Mouse (Mus musculus) MEL (cell line): ENCODE measurements around the gene Mchr1. TPM values are rescaled to one million over a fixed set of nuclear protein-coding genes. Genes with fewer than 3 reads are reported as not detected.

Experiments used
- DNase-seq: peaks from one replicate; pipeline ENCODE4 v3.0.0; 2011; ENCODE audit warnings: low read depth, low spot score
- H3K27ac ChIP-seq: 2 replicates; pipeline ENCODE4 v1.5.1; 2012; ENCODE audit warnings: low read depth, mild to moderate bottlenecking, control low read depth, low read length, moderate library complexity; ENCODE audit not compliant: control insufficient read depth
- H3K27me3 ChIP-seq, 2 experiments: fragments of 150-350 bp in 1 of 2; sonication (generic) in 1 of 2; 2 replicates each; pipeline ENCODE4 v1.6.1; 2012; ENCODE audit warnings: low read length in 2 of 2, mild to moderate bottlenecking in 2 of 2, improper control_type of control experiment in 1 of 2, moderate library complexity in 1 of 2; ENCODE audit not compliant: insufficient read depth in 2 of 2, control insufficient read depth in 1 of 2
- H3K36me3 ChIP-seq, 2 experiments: 2 replicates each; pipeline ENCODE4 v1.6.1; 2012 to 2014; ENCODE audit warnings: low read length in 2 of 2, improper control_type of control experiment in 1 of 2, inconsistent platforms in 1 of 2, mild to moderate bottlenecking in 1 of 2; ENCODE audit not compliant: insufficient read depth in 2 of 2, control insufficient read depth in 1 of 2
- H3K4me1 ChIP-seq, 2 experiments: fragments of 150-350 bp in 1 of 2; sonication (generic) in 1 of 2; 2 replicates each; pipeline ENCODE4 v1.6.1; 2012; ENCODE audit warnings: low read length in 2 of 2, improper control_type of control experiment in 1 of 2, mild to moderate bottlenecking in 1 of 2; ENCODE audit not compliant: insufficient read depth in 2 of 2, control insufficient read depth in 1 of 2
- H3K4me3 ChIP-seq, 2 experiments: fragments of 150-350 bp in 1 of 2; sonication (generic) in 1 of 2; 2 replicates each; pipeline ENCODE4 v1.5.1; 2012; ENCODE audit warnings: low read depth in 2 of 2, low read length in 2 of 2, mild to moderate bottlenecking in 2 of 2, moderate library complexity in 2 of 2, control low read depth in 1 of 2, improper control_type of control experiment in 1 of 2; ENCODE audit not compliant: control insufficient read depth in 1 of 2, insufficient read depth in 1 of 2
- H3K79me2 ChIP-seq: 2 replicates; pipeline ENCODE4 v1.6.1; 2012; ENCODE audit warnings: mild to moderate bottlenecking, low read length, moderate library complexity; ENCODE audit not compliant: control insufficient read depth, poor library complexity, insufficient read depth
- H3K9ac ChIP-seq: 2 replicates; pipeline ENCODE4 v1.6.1; 2012; ENCODE audit warnings: low read depth, mild to moderate bottlenecking, control low read depth, low read length, moderate library complexity; ENCODE audit not compliant: control insufficient read depth, poor library complexity, severe bottlenecking
- H3K9me3 ChIP-seq: fragments of 150-350 bp; sonication (generic); replicated peaks from 2 replicates; pipeline ENCODE4 v1.6.1; 2012; ENCODE audit warnings: mild to moderate bottlenecking, low read length, improper control_type of control experiment, moderate library complexity; ENCODE audit not compliant: insufficient read depth
- CHD1 ChIP-seq: IDR thresholded peaks from 2 replicates; pipeline ENCODE4 v1.6.1; 2012; ENCODE audit warnings: low read depth, mild to moderate bottlenecking, inconsistent platforms, low read length, improper control_type of control experiment
- CHD2 ChIP-seq: IDR thresholded peaks from 2 replicates; pipeline ENCODE4 v1.6.1; 2011; ENCODE audit warnings: low read length, improper control_type of control experiment
- EP300 ChIP-seq, 2 experiments: IDR thresholded peaks; 2 replicates each; pipeline ENCODE4 v1.6.1; 2011; ENCODE audit warnings: improper control_type of control experiment in 2 of 2, low read length in 2 of 2, low read depth in 1 of 2, mild to moderate bottlenecking in 1 of 2
- ETS1 ChIP-seq: IDR thresholded peaks from 2 replicates; pipeline ENCODE4 v1.6.1; 2012; ENCODE audit warnings: low read depth, mild to moderate bottlenecking, inconsistent platforms, low read length, improper control_type of control experiment, moderate library complexity
- GATA1 ChIP-seq: IDR thresholded peaks from 2 replicates; pipeline ENCODE4 v1.6.1; 2011; ENCODE audit warnings: low read depth, low read length, improper control_type of control experiment
- HCFC1 ChIP-seq: IDR thresholded peaks from 2 replicates; pipeline ENCODE4 v1.6.1; 2012; ENCODE audit warnings: low read depth, mild to moderate bottlenecking, inconsistent platforms, low read length, improper control_type of control experiment, moderate library complexity
- KAT2A ChIP-seq: conservative IDR thresholded peaks from 2 replicates; pipeline ENCODE4 v1.6.1; 2012; ENCODE audit warnings: low read depth, low read length, improper control_type of control experiment, inconsistent platforms
- MAX ChIP-seq: IDR thresholded peaks from 2 replicates; pipeline ENCODE4 v1.6.1; 2011; ENCODE audit warnings: low read length, improper control_type of control experiment
- MXI1 ChIP-seq: IDR thresholded peaks from 2 replicates; pipeline ENCODE4 v1.6.1; 2011; ENCODE audit warnings: mild to moderate bottlenecking, low read depth, low read length, improper control_type of control experiment
- MYB ChIP-seq: IDR thresholded peaks from 2 replicates; pipeline ENCODE4 v1.6.1; 2011; ENCODE audit warnings: mild to moderate bottlenecking, low read depth, low read length, improper control_type of control experiment
- MYC ChIP-seq: IDR thresholded peaks from 2 replicates; pipeline ENCODE4 v1.6.1; 2011; ENCODE audit warnings: low read depth, mild to moderate bottlenecking, low read length, improper control_type of control experiment, moderate library complexity
- NRF1 ChIP-seq: IDR thresholded peaks from 2 replicates; pipeline ENCODE4 v1.6.1; 2014; ENCODE audit warnings: low read depth, mild to moderate bottlenecking, inconsistent platforms, low read length, improper control_type of control experiment, moderate library complexity; ENCODE audit not compliant: poor library complexity, insufficient read depth, severe bottlenecking
- POLR2AphosphoS2 ChIP-seq: IDR thresholded peaks from 2 replicates; pipeline ENCODE4 v1.6.1; 2011; ENCODE audit warnings: low read length, improper control_type of control experiment
- POLR2AphosphoS5 ChIP-seq: IDR thresholded peaks from 2 replicates; pipeline ENCODE4 v1.6.1; 2012; ENCODE audit warnings: low read depth, borderline replicate concordance, mild to moderate bottlenecking, inconsistent platforms, low read length, moderate library complexity, mixed read lengths
- SMC3 ChIP-seq: IDR thresholded peaks from 2 replicates; pipeline ENCODE4 v1.6.1; 2011; ENCODE audit warnings: low read depth, low read length, improper control_type of control experiment
- TAL1 ChIP-seq: IDR thresholded peaks from 2 replicates; pipeline ENCODE4 v1.6.1; 2012; ENCODE audit warnings: mild to moderate bottlenecking, inconsistent platforms, low read length, moderate library complexity, mixed read lengths
- TCF12 ChIP-seq: IDR thresholded peaks from 2 replicates; pipeline ENCODE4 v1.6.1; 2014; ENCODE audit warnings: low read depth, mild to moderate bottlenecking, inconsistent platforms, low read length, improper control_type of control experiment, moderate library complexity
- USF1 ChIP-seq: IDR thresholded peaks from 2 replicates; pipeline ENCODE4 v1.6.1; 2014; ENCODE audit warnings: low read depth, mild to moderate bottlenecking, inconsistent platforms, low read length, improper control_type of control experiment, moderate library complexity
- USF2 ChIP-seq, 2 experiments: IDR thresholded peaks; 2 replicates each; pipeline ENCODE4 v1.6.1; 2011 to 2012; ENCODE audit warnings: improper control_type of control experiment in 2 of 2, low read length in 2 of 2, borderline replicate concordance in 1 of 2, inconsistent platforms in 1 of 2, low read depth in 1 of 2, mild to moderate bottlenecking in 1 of 2; ENCODE audit not compliant: insufficient read depth in 1 of 2
- ZMIZ1 ChIP-seq: IDR thresholded peaks from 2 replicates; pipeline ENCODE4 v1.6.1; 2012; ENCODE audit warnings: low read depth, mild to moderate bottlenecking, inconsistent platforms, low read length, improper control_type of control experiment, moderate library complexity
- polyA plus RNA-seq, 2 experiments: library from polyadenylated mRNA; stranded (reverse) in 1 of 2; unstranded in 1 of 2; fragments of >175 nt in 1 of 2; fragments of >200 nt in 1 of 2; gene quantifications; 2 replicates each; pipeline versions ENCODE4 v1.2.1 to v1.2.4; 2012; ENCODE audit warnings: low replicate concordance in 2 of 2, low read depth in 1 of 2; ENCODE audit not compliant: insufficient read length in 2 of 2, insufficient read depth in 1 of 2, missing spikeins in 1 of 2
- total RNA-seq: library from RNA; depleted of rRNA; stranded (reverse); fragments of 300-350 nt; gene quantifications from 2 replicates; pipeline ENCODE4 v1.2.3, GENCODE M21; 2012

Gene Mchr1
- total and polyA plus RNA-seq, 3 experiments = not detected

DNA sequence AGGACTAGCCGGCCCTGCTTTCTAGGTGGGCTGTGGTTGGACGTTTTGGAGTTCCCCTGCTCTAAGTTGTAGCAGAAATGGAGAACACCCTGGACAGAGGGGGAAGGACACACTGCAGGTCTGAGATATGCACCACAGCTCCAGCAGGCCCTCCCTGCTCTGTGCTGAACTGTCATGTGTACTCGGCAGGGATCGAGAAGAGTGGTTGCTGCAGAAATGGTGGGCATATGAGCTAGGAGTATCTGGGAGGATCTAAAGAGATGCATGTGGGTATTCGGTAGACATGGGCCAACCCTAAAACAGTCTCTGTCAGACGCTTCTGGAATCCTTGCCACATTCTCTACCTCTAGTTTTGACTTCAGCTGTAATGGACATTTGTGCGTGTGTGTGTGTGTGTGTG lies 4.0 kb upstream of the Mchr1 start:
- H3K79me2 ChIP-seq = no peaks in the 10 kb centered on the region
- no peak overlapping the region for H3K4me3 ChIP-seq
- no peaks in the 10 kb centered on the region for H3K36me3 ChIP-seq
- no peaks in the 10 kb centered on the region for H3K4me1 ChIP-seq
- peaks cover 11 to 33% of the 10 kb centered on the region in 2 experiments for H3K27me3 ChIP-seq
- no peak overlapping the region for H3K27ac ChIP-seq
- TF ChIP-seq TAL1 (no peak), MYB (no peak), MAX (no peak), SMC3 (no peak), CHD2 (no peak), TCF12 (no peak), ETS1 (no peak), CHD1 (no peak), ZMIZ1 (no peak), POLR2AphosphoS2 (no peak), KAT2A (no peak), MYC (no peak)
- no peaks in the 10 kb centered on the region for H3K9me3 ChIP-seq
- H3K9ac ChIP-seq = no peak overlapping the region
- no peak for DNase-seq

DNA sequence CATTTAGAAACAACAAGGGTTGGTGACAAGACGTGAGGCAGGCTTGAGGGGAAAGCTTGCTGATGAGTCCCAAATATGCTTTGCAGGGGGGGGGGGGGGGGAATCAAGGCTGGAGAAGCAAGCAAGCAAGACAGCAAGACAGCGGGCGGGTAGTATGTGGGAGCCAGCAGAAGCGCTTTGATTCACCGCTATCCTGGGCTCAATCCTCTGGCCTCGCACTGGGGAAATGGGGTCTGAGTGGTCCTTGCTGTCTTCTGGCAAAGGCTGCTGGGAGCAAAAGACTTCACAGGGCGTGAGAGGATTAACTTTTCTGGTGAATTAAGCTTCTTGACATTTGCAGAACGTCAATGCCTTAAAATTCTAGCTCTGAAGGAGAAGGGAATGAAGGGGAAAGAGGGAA lies 763 bp downstream of the Mchr1 start:
- Histone ChIP-seq H3K4me3 (no peak overlapping the region), H3K79me2 (no peaks in the 10 kb centered on the region), H3K36me3 (no peaks in the 10 kb centered on the region), H3K27ac (no peak overlapping the region), H3K9ac (no peak overlapping the region), H3K4me1 (no peaks in the 10 kb centered on the region), H3K27me3 (peaks cover 13 to 18% of the 10 kb centered on the region in 2 experiments), H3K9me3 (no peaks in the 10 kb centered on the region)
- no peak for TF ChIP-seq EP300 (IDR thresholded peaks at IDR 0.05; ENCODE audit: low read depth in 1 of 2, low read length in 2 of 2)
- no peak for DNase-seq

- H3K79me2 ChIP-seq = no peaks in the 10 kb centered on the region
- no peaks in the 10 kb centered on the region for H3K9me3 ChIP-seq
- H3K4me3 ChIP-seq = no peak overlapping the region
- peaks cover 15 to 19% of the 10 kb centered on the region in 2 experiments for H3K27me3 ChIP-seq
- H3K36me3 ChIP-seq = no peaks in the 10 kb centered on the region
- DNase-seq = no peak
- no peaks in the 10 kb centered on the region for H3K4me1 ChIP-seq
- H3K9ac ChIP-seq = no peak overlapping the region
- H3K27ac ChIP-seq = no peak overlapping the region
- TF ChIP-seq USF1 (no peak), EP300 (IDR thresholded peaks at IDR 0.05; ENCODE audit: low read depth in 1 of 2, low read length in 2 of 2) (no peak), GATA1 (no peak), USF2 (IDR thresholded peaks at IDR 0.05; ENCODE audit: borderline replicate concordance in 1 of 2, insufficient read depth in 1 of 2, low read depth in 1 of 2, low read length in 2 of 2) (no peak), POLR2AphosphoS2 (no peak), NRF1 (no peak), HCFC1 (no peak), POLR2AphosphoS5 (no peak), MYB (no peak), SMC3 (no peak), MXI1 (no peak), MAX (no peak)
These were observed 2.2 kb downstream of the Mchr1 start for GRCm38 (mm10) chr15:81237471-81237870.
